Mouse (Mus musculus): ENCODE measurements around the gene Cd59b.
"Not testable (repeated sequence)": the region's sequence is repeated elsewhere in the genome, so short reads cannot be mapped to it uniquely, and the experiment has no call there.

Cd59b gene

GRCm38 (mm10) chr2:104064152-104064551, 5.5 kb upstream of the Cd59b start:
- in situ Hi-C loops (cut with MboI, MseI), result no loop called here

GRCm38 (mm10) chr2:104065526-104065925, 4.1 kb upstream of the Cd59b start, which contains the start of gene Gm10912:
Gene Gm10912, plus strand, starts transcription at chr2:104065826.
- in situ Hi-C loops (cut with MboI, MseI), result not testable (repeated sequence)

DNA sequence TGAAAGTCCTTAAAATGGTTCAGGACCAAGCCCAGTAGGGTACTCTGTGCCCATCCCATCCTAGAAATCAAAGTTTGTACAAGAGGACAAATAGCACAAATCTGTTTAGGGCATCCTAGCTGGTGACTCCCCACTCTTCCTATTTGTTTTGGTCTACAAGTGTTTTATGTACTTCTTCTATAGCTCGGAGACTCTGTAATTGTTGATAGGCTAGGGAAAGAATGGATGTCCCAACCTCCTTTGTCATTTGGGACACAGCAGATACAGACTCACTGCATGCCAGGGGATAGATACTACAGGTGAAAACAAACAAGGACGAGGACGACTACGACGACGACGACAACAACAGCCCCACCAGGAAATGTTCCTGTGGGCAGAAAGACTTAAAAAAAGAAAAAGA, 1.2 kb upstream of the Cd59b start, which contains the start of gene Gm10799:
TSS of gene Gm10799 (minus strand) at position 101 of the 400 bp plus-strand sequence.
- in situ Hi-C loops (cut with MboI, MseI), result not testable (repeated sequence)

GRCm38 (mm10) chr2:104078285-104078684, 8.6 kb downstream of the Cd59b start:
- in situ Hi-C loops (cut with MboI, MseI), result not testable (repeated sequence)

GRCm38 (mm10) chr2:104081436-104082050, 11.9 kb downstream of the Cd59b start:
- in situ Hi-C loops (cut with MboI, MseI), result not testable (repeated sequence)

DNA sequence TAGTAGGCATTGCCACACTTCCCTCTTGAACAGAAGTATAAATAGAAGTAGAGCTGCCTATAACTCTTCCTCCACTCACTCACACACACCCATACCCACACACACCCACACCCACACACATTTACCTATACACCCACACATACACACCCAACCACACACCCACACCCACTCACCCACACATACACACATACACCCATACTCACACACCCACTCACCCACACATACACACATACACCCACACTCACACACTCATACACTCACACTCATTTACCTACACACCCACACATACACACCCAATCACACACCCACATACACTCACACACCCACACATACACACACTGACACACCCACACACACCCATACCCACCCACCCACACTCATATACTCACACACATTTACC, 12.8 kb downstream of the Cd59b start:
- in situ Hi-C loops (cut with MboI, MseI), result no loop called here

DNA sequence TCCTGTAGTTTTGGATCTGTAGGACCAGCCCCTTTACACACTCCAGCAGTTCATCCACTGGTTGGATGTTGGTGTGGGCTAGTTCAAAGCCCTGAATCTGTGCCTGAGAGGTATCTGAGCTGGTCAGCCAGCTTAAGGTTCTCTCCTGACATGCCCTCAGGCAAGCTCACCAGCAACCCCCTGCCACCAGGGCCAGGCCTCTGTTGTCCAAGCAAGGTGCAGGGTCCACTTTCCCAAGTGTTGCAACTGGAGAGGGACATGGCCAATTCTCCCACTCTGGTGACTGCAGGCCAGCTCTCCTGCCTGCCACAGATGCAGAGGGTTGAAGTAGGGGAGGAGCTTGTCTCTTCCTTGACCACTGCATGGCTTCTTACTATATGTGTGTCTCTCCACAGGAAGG, 14.4 kb downstream of the Cd59b start:
- in situ Hi-C loops (cut with MboI, MseI), result not testable (repeated sequence)

- in situ Hi-C loops (cut with MboI, MseI), result loop anchor here (5.0 kb wide), 1 partner anchor 75 kb away; no protein-coding TSS in a partner anchor
Measured at GRCm38 (mm10) chr2:104087562-104087961, 17.9 kb downstream of the Cd59b start.

GRCm38 (mm10) chr2:104093305-104093704, 23.7 kb downstream of the Cd59b start:
- in situ Hi-C loops (cut with MboI, MseI), result no loop called here

GRCm38 (mm10) chr2:104095741-104096213, 26.1 kb downstream of the Cd59b start, which contains the start of gene Cd59a:
Gene Cd59a, plus strand, starts transcription at chr2:104095801.
- in situ Hi-C loops (cut with MboI, MseI), result no loop called here

DNA sequence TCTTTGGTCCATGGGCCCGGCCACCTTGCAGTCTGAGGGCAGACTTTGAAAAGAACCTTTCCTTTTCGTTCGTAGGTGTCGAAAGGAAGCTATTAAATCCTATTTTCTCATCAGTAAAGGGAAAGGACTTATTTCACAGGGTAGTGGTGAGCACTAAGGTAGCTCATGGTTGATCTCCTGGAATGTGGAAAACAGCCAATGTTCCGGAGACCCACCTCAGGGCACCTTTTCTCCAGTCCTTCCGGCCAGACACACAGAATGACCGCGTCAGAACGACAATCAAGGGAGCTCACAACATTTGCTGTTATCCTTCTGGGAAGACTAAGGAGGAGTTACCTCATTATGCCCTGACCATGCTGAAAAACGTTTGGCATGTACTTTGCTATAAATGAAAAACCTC, 26.6 kb downstream of the Cd59b start:
- in situ Hi-C loops (cut with MboI, MseI), result no loop called here

GRCm38 (mm10) chr2:104096796-104097195, 27.1 kb downstream of the Cd59b start:
- in situ Hi-C loops (cut with MboI, MseI), result not testable (repeated sequence)

DNA sequence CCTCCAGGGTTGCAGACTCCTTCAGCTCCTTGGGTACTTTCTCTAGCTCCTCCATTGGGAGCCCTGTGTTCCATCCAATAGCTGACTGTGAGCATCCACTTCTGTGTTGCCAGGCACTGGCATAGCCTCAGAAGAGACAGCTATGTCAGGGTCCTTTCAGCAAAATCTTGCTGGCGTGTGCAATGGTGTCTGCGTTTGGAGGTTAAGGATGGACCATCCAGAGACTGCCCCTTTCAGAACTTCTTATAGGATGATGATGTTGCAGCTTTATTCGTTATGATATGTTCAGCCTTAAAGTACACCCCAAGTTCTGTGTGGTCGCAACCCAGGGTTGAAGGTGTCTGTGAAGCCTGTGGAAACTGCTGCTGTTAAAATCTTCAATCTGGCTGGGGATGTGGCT, 27.7 kb downstream of the Cd59b start:
- in situ Hi-C loops (cut with MboI, MseI), result not testable (repeated sequence)

GRCm38 (mm10) chr2:104098529-104099230, 29.0 kb downstream of the Cd59b start:
- in situ Hi-C loops (cut with MboI, MseI), result no loop called here

DNA sequence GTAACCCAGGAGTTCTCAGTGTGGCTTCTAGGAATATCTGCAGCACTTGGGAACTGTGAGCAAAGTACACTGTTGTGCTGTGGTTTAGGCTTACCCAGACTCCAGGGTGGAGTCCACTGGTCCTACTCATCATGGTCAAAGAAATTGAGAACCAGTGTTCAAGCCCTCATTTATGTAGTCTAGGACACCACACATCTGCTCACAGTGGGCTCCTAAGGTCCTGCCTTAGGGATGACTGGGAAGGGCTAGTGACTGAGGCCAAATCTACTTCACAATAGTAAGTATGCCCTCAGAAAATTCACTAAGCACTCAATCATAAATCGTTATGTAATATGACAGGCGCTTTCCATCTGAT, 29.6 kb downstream of the Cd59b start:
- in situ Hi-C loops (cut with MboI, MseI), result no loop called here

DNA sequence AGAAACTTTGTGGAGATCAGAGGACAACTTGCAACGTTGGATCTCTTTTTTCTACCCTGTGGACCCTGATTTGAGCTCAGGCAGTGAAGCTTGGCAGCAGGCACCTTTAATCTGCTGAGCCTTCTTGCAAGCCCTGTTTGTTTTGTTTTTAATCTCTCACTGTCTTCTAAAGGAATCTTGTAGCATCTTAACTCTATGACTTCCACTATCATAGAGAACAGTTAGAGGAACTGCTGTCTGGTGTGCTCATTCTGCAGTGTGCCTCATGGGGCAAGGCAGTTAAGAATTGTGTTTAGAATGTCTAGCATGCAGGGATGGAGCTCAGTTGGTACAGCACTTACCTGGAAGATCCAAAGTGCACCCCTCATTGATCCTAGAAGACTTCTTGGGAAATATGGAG, 30.3 kb downstream of the Cd59b start:
- in situ Hi-C loops (cut with MboI, MseI), result no loop called here

DNA sequence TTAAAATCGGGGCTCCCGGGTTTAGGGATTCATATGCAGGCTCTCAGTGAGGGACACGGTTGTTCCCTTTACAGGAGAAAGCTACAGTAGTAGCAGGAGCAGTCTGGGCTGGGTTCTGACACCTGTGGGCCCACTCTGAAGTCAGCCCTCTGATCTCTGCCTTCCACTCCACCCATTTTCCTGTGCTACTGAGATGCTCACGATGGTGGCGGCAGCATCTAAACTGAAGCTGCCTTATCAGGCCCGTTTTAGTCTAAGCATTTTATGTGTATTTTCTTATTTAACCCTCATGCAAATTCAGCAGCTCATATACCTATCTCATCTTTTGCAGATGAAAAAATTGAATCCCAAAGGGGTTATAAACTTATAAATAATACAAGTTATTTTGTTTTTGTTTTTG, 35.2 kb downstream of the Cd59b start:
- in situ Hi-C loops (cut with MboI, MseI), result no loop called here

DNA sequence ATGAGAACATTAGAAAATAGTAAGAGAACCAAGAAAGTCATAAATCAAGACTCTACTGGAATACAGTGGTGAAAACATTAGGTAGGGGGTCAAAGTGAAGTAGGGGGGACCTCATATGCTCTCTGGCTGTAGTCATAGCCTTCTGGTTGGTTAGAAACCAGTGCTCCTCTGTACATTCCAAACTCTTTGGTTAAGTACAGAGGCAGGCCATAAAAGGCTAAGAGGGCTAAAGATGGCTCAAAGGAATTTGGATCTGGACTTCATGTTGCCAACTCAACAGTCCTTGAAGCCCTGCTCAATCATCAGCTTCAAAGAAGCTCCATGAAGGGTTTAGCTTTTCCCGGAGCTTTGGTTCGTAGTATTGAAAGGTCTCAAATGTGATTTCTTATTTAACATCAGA, 39.4 kb downstream of the Cd59b start:
- in situ Hi-C loops (cut with MboI, MseI), result not testable (repeated sequence)

DNA sequence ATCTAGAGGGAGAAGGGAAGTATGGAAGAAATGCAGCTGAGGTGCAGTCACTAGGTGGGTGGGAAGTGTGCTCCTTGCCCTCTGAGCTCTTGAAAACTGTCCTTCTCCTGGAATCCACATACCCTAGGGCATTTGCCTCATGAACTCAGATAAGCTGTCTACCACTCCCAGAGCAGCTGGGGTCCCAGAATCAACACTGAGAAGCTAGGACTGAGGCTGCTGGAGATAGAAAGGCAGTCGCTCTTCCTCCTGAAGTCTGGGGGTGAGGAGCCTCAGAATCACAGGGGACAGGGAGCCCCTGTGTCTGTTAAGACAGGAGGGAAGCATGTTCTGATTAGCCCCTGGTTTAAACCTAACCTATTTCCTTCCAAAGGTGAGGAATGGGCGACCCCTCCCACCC, 39.9 kb downstream of the Cd59b start:
- in situ Hi-C loops (cut with MboI, MseI), result no loop called here

DNA sequence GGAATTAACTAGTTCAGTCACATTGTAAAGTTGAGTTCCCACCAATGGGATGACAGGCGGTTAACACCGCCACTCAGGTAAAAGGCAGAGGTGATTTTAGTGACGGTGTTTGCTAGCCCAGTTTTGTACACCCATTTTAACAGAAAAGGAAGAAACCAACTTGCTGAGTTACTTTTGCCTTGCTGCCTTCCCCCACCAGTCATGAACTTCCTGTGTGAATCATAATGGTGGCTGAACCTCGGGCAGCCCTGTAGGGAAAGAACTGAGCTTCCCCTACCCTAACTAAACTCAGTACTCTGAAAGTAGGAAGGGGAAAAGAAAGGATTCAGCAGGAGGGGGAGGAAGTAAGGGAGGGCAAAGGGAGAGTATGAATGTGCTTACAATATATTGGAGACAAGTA, 40.4 kb downstream of the Cd59b start:
- in situ Hi-C loops (cut with MboI, MseI), result no loop called here

GRCm38 (mm10) chr2:104111170-104111797, 41.6 kb downstream of the Cd59b start:
- in situ Hi-C loops (cut with MboI, MseI), result not testable (repeated sequence)

- in situ Hi-C loops (cut with MboI, MseI), result not testable (repeated sequence)
Measured at GRCm38 (mm10) chr2:104113563-104113962, 43.9 kb downstream of the Cd59b start.

- in situ Hi-C loops (cut with MboI, MseI), result no loop called here
Measured at GRCm38 (mm10) chr2:104114898-104115297, 45.2 kb downstream of the Cd59b start.
